Mouse (Mus musculus) limb, embryonic 14.5 days (tissue): ENCODE results near the gene Abraxas1. TPM values are rescaled to one million over a fixed set of nuclear protein-coding genes. Genes with fewer than 3 reads are reported as not detected.

Source experiments
- ATAC-seq: fragments of 200-750 bp; cut with Nextera tagmentation; 2 replicates; pipeline ENCODE4 v1.8.0; 2017; ENCODE audit warnings: low read depth, moderate number of reproducible peaks, moderate TSS enrichment; ENCODE audit not compliant: low FRiP score
- DNase-seq: peaks from one replicate; pipeline ENCODE4 v3.0.0-alpha.2; 2015; ENCODE audit warnings: low spot score
- H3K27ac ChIP-seq: fragments of 300-500 bp; sonication (generic); replicated peaks from 2 replicates; pipeline ENCODE4 v1.5.1; 2014; ENCODE audit warnings: low read depth, mild to moderate bottlenecking, low read length, moderate library complexity, mixed read lengths
- H3K27me3 ChIP-seq: fragments of 300-500 bp; sonication (generic); 2 replicates; pipeline ENCODE4 v1.6.1; 2014; ENCODE audit warnings: low read length, mixed read lengths; ENCODE audit not compliant: control insufficient read depth, insufficient read depth
- H3K36me3 ChIP-seq: fragments of 300-500 bp; sonication (generic); 2 replicates; pipeline ENCODE4 v1.6.1; 2014; ENCODE audit warnings: mild to moderate bottlenecking, low read length, moderate library complexity, mixed read lengths; ENCODE audit not compliant: control insufficient read depth, insufficient read depth
- H3K4me1 ChIP-seq: fragments of 300-500 bp; sonication (generic); 2 replicates; pipeline ENCODE4 v1.6.1; 2014; ENCODE audit warnings: antibody characterized with exemption, low read length, mixed read lengths; ENCODE audit not compliant: control insufficient read depth, insufficient read depth
- H3K4me2 ChIP-seq: fragments of 300-500 bp; sonication (generic); replicated peaks from 2 replicates; pipeline ENCODE4 v1.6.1; 2014; ENCODE audit warnings: low read depth, mild to moderate bottlenecking, low read length, moderate library complexity; ENCODE audit not compliant: severe bottlenecking
- H3K4me3 ChIP-seq: fragments of 300-500 bp; sonication (generic); replicated peaks from 2 replicates; pipeline ENCODE4 v1.5.1; 2014; ENCODE audit warnings: low read length
- H3K9ac ChIP-seq: fragments of 300-500 bp; sonication (generic); 2 replicates; pipeline ENCODE4 v1.6.1; 2014; ENCODE audit warnings: mild to moderate bottlenecking, low read depth, low read length, moderate library complexity; ENCODE audit not compliant: severe bottlenecking
- H3K9me3 ChIP-seq: fragments of 300-500 bp; sonication (generic); 2 replicates; pipeline ENCODE4 v1.6.1; 2016; ENCODE audit warnings: low read length; ENCODE audit not compliant: control insufficient read depth
- POLR2A ChIP-seq: fragments of 200-500 bp; IDR thresholded peaks from 2 replicates; pipeline ENCODE4 v1.8.0; 2012; ENCODE audit warnings: inconsistent platforms, mild to moderate bottlenecking, moderate library complexity, borderline replicate concordance; ENCODE audit not compliant: insufficient read depth, insufficient read length; ENCODE audit errors: extremely low read depth
- WGBS: fragments of 180-500 bp; shearing (Covaris S2); extraction: QIAGEN DNeasy Blood & Tissue Kit; methylation state at CpG from one replicate; pipeline ENCODE4 v1.1.7; 2014; 5-methylcytosine and 5-hydroxymethylcytosine counted together
- polyA plus RNA-seq, 2 experiments: library from polyadenylated mRNA; depleted of rRNA in 1 of 2; stranded (reverse) in 1 of 2; unstranded in 1 of 2; fragments of >200 nt; fragmentation: Nextera tagmentation in 1 of 2; extraction: Ambion mirVana in 1 of 2; gene quantifications; 2 replicates each; pipeline versions ENCODE4 v1.2.1 to v1.2.3; 2012 to 2014

Abraxas1 gene
- polyA plus RNA-seq, 2 experiments: 21.7 to 28.0 TPM

DNA sequence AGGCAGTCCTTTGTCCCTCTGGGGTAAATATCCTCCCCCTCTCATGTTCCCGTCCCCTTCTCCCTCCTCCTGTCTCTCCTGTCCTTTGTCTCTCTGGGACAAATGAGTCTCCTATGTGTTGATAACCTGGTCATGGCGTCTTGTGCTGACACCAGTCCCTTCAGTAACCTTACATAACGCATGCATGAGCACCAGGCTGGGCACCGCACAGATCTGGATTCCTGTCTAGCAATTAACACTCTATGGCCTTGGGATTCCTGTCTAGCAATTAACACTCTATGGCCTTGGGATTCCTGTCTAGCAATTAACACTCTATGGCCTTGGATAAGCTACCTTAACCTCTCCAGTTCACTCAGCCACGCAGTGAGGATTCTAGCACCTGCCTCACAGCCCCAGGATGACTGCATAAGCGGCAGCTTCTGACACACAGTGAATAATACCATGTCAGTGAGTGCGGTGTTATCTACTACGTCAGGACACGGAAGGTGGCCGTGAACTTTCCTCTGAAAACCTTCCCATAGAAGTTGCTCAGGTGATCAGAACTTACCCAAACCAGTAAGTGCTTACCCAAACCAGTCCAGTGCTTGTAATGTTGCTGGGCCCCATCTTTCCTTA, 60.6 kb downstream of the Abraxas1 start:
- no peak overlapping the region for H3K27ac ChIP-seq
- H3K9ac ChIP-seq: no peak overlapping the region
- 83% methylated on average over 10 of the region's 10 CpGs for WGBS
- peaks cover 20% of the 10 kb centered on the region for H3K36me3 ChIP-seq
- no peak overlapping the region for H3K4me3 ChIP-seq
- DNase-seq (no peak), ATAC-seq (no peak)
- H3K27me3 ChIP-seq: no peaks in the 10 kb centered on the region
- no peak overlapping the region for H3K4me2 ChIP-seq
- no peaks in the 10 kb centered on the region for H3K9me3 ChIP-seq
- no peak for TF ChIP-seq POLR2A
- H3K4me1 ChIP-seq: no peaks in the 10 kb centered on the region

DNA sequence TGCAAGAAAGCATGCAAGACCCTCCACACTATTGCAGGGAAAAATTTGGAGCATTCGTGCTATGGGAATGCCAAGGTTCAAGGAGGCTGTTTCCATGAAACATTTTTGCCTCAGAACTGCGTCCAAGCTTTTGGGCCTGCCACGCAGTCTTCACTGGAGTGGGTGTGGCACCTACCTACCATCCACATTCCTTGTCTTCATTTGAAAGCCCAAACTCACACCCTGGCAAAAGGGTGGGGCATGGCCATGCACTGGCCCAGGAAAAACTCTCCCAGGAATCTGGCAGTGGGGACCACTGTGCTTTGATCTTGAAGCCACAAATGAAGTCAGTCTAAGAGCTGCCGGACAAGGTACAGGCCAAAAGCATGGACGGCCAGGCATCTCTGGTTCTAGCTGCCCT, 62.6 kb downstream of the Abraxas1 start:
- Histone ChIP-seq H3K4me3 (no peak overlapping the region), H3K36me3 (peaks cover 3% of the 10 kb centered on the region), H3K9ac (no peak overlapping the region), H3K27ac (no peak overlapping the region), H3K4me2 (no peak overlapping the region), H3K4me1 (no peaks in the 10 kb centered on the region), H3K27me3 (no peaks in the 10 kb centered on the region), H3K9me3 (no peaks in the 10 kb centered on the region)
- ATAC-seq (no peak), DNase-seq (no peak)
- no peak for TF ChIP-seq POLR2A
- 92% methylated on average over 5 of the region's 5 CpGs for WGBS

Other genes starting within 250 kb of the Abraxas1 start
- gene Plac8, start 248.7 kb downstream of the Abraxas1 start, polyA plus RNA-seq (2012; rRNA removed): 8.1 and 11.7 TPM in 2 replicates
- gene Plac8, start 248.7 kb downstream of the Abraxas1 start, polyA plus RNA-seq (2014; fragmentation: Nextera tagmentation; extraction: Ambion mirVana): 5.4 and 5.7 TPM in 2 replicates
- gene Coq2, start 145.8 kb downstream of the Abraxas1 start, polyA plus RNA-seq (2012; rRNA removed): 91.2 and 116 TPM in 2 replicates
- gene Coq2, start 145.8 kb downstream of the Abraxas1 start, polyA plus RNA-seq (2014; fragmentation: Nextera tagmentation; extraction: Ambion mirVana): 56.2 and 63.1 TPM in 2 replicates
- gene Hpse, start 101.2 kb downstream of the Abraxas1 start, polyA plus RNA-seq (2012; rRNA removed): 4.5 and 4.9 TPM in 2 replicates
- 3.9 and 4.4 TPM in 2 replicates for gene Hpse, start 101.2 kb downstream of the Abraxas1 start, polyA plus RNA-seq (2014; fragmentation: Nextera tagmentation; extraction: Ambion mirVana)
- 22.7 and 26.9 TPM in 2 replicates for gene Helq, start 22.4 kb downstream of the Abraxas1 start, polyA plus RNA-seq (2012; rRNA removed)
- gene Helq, start 22.4 kb downstream of the Abraxas1 start, polyA plus RNA-seq (2014; fragmentation: Nextera tagmentation; extraction: Ambion mirVana): 17.5 and 18.8 TPM in 2 replicates
- 39.1 and 69.2 TPM in 2 replicates for gene Mrps18c, start 22.3 kb downstream of the Abraxas1 start, polyA plus RNA-seq (2012; rRNA removed)
- gene Mrps18c, start 22.3 kb downstream of the Abraxas1 start, polyA plus RNA-seq (2014; fragmentation: Nextera tagmentation; extraction: Ambion mirVana): 153 and 164 TPM in 2 replicates
- gene Gpat3, start 24.7 kb upstream of the Abraxas1 start, polyA plus RNA-seq (2012; rRNA removed): 1.9 and 2.7 TPM in 2 replicates
- gene Gpat3, start 24.7 kb upstream of the Abraxas1 start, polyA plus RNA-seq (2014; fragmentation: Nextera tagmentation; extraction: Ambion mirVana): 1.1 and 2.0 TPM in 2 replicates